7 mouse cellular contexts compared by ENCODE assay signal in the genomic region with DNA sequence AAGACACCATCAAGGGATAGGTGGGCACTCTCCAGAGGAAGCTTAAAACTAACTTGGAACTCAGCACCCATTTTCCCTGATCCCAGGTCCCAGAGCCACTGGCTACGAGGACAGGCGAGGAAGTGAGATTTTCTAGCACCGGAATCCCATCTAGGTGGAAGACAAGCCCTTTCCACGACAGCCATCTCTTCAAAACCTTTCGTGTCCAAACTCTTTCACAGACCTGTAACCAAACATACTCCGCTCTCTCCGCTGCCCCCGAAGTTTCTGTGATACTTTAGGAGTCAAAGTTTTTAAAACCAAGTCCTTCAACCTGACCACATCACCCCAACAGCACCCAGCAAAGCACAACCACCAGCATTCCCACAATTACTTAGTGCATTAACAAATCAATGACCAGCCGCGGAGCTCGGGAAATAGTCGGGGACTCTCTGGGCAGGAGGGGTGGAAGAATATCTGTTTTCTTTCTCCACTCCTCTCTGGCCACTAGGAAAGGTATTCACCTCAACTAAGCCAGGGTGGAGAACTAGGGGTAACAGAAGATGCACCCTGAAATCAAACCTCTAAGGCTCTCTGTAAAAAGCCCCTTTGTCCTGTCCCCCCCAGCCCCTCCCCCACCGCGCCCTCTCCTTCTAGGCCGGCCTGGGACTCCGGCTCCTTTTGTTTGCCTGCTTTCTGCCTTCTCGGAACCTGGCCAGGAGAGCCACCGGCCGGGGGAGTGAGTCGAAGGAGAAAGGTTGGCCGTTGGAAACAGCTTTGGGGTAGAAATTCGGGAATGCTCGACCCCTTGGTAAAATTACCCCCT. TPM values are rescaled to one million over a fixed set of nuclear protein-coding genes. Genes with fewer than 3 reads are reported as not detected.
A peak's percentile ranks its signal among the peaks of the same experiment; 100 is the strongest.
DNase-seq lines count a peak whose midpoint lies in the region; ATAC-seq lines count a peak whose summit lies in the region.

No protein-coding gene starts in this region.

- peak overlapping the region; percentile 76 for H3K4me2 ChIP-seq in lung, embryonic 15.5 days
- peak overlapping the region; percentile 72 for H3K4me2 ChIP-seq in embryonic facial prominence, embryonic 14.5 days (ENCODE audit: low read depth, low read length)
- H3K4me2 ChIP-seq in limb, embryonic 15.5 days = peak overlapping the region; percentile 94
- peak overlapping the region; percentile 70 for H3K4me2 ChIP-seq in stomach, embryonic 16.5 days (ENCODE audit: low read depth, low read length)

- 1% methylated on average over 23 of the region's 23 CpGs for WGBS in lung, embryonic 15.5 days
- WGBS in embryonic facial prominence, embryonic 14.5 days = 1% methylated on average over 23 of the region's 23 CpGs
- 3% methylated on average over 23 of the region's 23 CpGs for WGBS in limb, embryonic 15.5 days
- 3% methylated on average over 23 of the region's 23 CpGs for whole genome bisulfite sequencing in stomach, embryonic 16.5 days

- H3K4me3 ChIP-seq in lung, embryonic 15.5 days = peak overlapping the region; percentile 62
- peak overlapping the region; percentile 45 for H3K4me3 ChIP-seq in embryonic facial prominence, embryonic 14.5 days (ENCODE audit: low read depth, low read length)
- peak overlapping the region; percentile 59 for H3K4me3 ChIP-seq in limb, embryonic 15.5 days
- peak overlapping the region; percentile 59 for H3K4me3 ChIP-seq in stomach, embryonic 16.5 days (replicated peaks; ENCODE audit: low read length)

- H3K27ac ChIP-seq in lung, embryonic 15.5 days = peak overlapping the region; percentile 86
- H3K27ac ChIP-seq in embryonic facial prominence, embryonic 14.5 days (replicated peaks; ENCODE audit: low read depth, low read length) = peak overlapping the region; percentile 28
- no peak overlapping the region for H3K27ac ChIP-seq in limb, embryonic 15.5 days
- H3K27ac ChIP-seq in stomach, embryonic 16.5 days (ENCODE audit: low read length) = peak overlapping the region; percentile 88

- peak overlapping the region; percentile 47 for H3K9ac ChIP-seq in lung, embryonic 15.5 days
- H3K9ac ChIP-seq in embryonic facial prominence, embryonic 14.5 days (ENCODE audit: low read depth, low read length) = peak overlapping the region; percentile 61
- H3K9ac ChIP-seq in limb, embryonic 15.5 days = 0 out of 2 replicates have a peak overlapping the region, but pooled peaks have one; percentile 48
- peak overlapping the region; percentile 75 for H3K9ac ChIP-seq in stomach, embryonic 16.5 days (ENCODE audit: low read length)

- H3K4me1 ChIP-seq in lung, embryonic 15.5 days = peaks cover 48% of the 10 kb centered on the region
- H3K4me1 ChIP-seq in embryonic facial prominence, embryonic 14.5 days (ENCODE audit: control insufficient read depth, insufficient read depth, low read length) = peaks cover 49% of the 10 kb centered on the region
- H3K4me1 ChIP-seq in limb, embryonic 15.5 days = peaks cover 57% of the 10 kb centered on the region
- H3K4me1 ChIP-seq in stomach, embryonic 16.5 days (ENCODE audit: control insufficient read depth, insufficient read depth, low read length) = peaks cover 22% of the 10 kb centered on the region

- ATAC-seq in lung, embryonic 15.5 days (ENCODE audit: borderline replicate concordance, extremely low read depth, low FRiP score, low TSS enrichment) = no peak
- ATAC-seq in embryonic facial prominence, embryonic 14.5 days (ENCODE audit: low read depth) = no peak
- no peak for ATAC-seq in limb, embryonic 15.5 days (ENCODE audit: insufficient number of reproducible peaks, low FRiP score, low TSS enrichment, low read depth)
- no peak for ATAC-seq in stomach, embryonic 16.5 days (ENCODE audit: insufficient read depth, low FRiP score)

- no peaks in the 10 kb centered on the region for H3K27me3 ChIP-seq in lung, embryonic 15.5 days
- no peaks in the 10 kb centered on the region for H3K27me3 ChIP-seq in embryonic facial prominence, embryonic 14.5 days (replicated peaks; ENCODE audit: control insufficient read depth, insufficient read depth, low read length)
- H3K27me3 ChIP-seq in limb, embryonic 15.5 days = no peaks in the 10 kb centered on the region
- H3K27me3 ChIP-seq in stomach, embryonic 16.5 days (ENCODE audit: control insufficient read depth, insufficient read depth, low read length) = no peaks in the 10 kb centered on the region

- no peaks in the 10 kb centered on the region for H3K9me3 ChIP-seq in lung, embryonic 15.5 days
- H3K9me3 ChIP-seq in embryonic facial prominence, embryonic 14.5 days (ENCODE audit: control insufficient read depth, low read length) = no peaks in the 10 kb centered on the region
- no peaks in the 10 kb centered on the region for H3K9me3 ChIP-seq in limb, embryonic 15.5 days
- H3K9me3 ChIP-seq in stomach, embryonic 16.5 days (replicated peaks; ENCODE audit: control insufficient read depth, low read length) = no peaks in the 10 kb centered on the region

- no peaks in the 10 kb centered on the region for H3K36me3 ChIP-seq in lung, embryonic 15.5 days
- H3K36me3 ChIP-seq in embryonic facial prominence, embryonic 14.5 days (ENCODE audit: control insufficient read depth, insufficient read depth, low read length) = no peaks in the 10 kb centered on the region
- no peaks in the 10 kb centered on the region for H3K36me3 ChIP-seq in limb, embryonic 15.5 days
- no peaks in the 10 kb centered on the region for H3K36me3 ChIP-seq in stomach, embryonic 16.5 days (ENCODE audit: control insufficient read depth, insufficient read depth, low read length)

- no peak for DNase-seq in lung, adult 18-20 months
- no peak for DNase-seq in embryonic facial prominence, embryonic 14.5 days (ENCODE audit: low spot score)
- DNase-seq in left cerebral cortex, adult 11 months (ENCODE audit: low spot score) = no peak
- no peak for DNase-seq in left cerebral cortex, adult 9 months (ENCODE audit: low spot score in 2 of 2)

RNA-seq across cellular contexts. Expression of a gene that starts 0.9 kb away (rescaled TPM):
- 15.7 and 16.0 TPM in 2 replicates for polyA plus RNA-seq in lung, embryonic 15.5 days (2015; fragmentation: Nextera tagmentation; extraction: Ambion mirVana)
- polyA plus RNA-seq in embryonic facial prominence, embryonic 14.5 days (2014; fragmentation: Nextera tagmentation; extraction: Ambion mirVana) = 8.0 and 10.8 TPM in 2 replicates
- polyA plus RNA-seq in limb, embryonic 15.5 days (2015; fragmentation: Nextera tagmentation; extraction: Ambion mirVana) = 14.3 and 15.8 TPM in 2 replicates
- polyA plus RNA-seq in stomach, embryonic 16.5 days (2015; fragmentation: Nextera tagmentation; extraction: Ambion mirVana) = 39.8 and 44.1 TPM in 2 replicates

RNA-seq across cellular contexts. Expression of a gene that starts 20.6 kb away (rescaled TPM):
- polyA plus RNA-seq in lung, embryonic 15.5 days (2015; fragmentation: Nextera tagmentation; extraction: Ambion mirVana) = 0.17 and 0.25 TPM in 2 replicates
- polyA plus RNA-seq in embryonic facial prominence, embryonic 14.5 days (2014; fragmentation: Nextera tagmentation; extraction: Ambion mirVana) = not detected in 2 replicates
- 0.40 TPM in 1 of 2 replicates, not detected in the other for polyA plus RNA-seq in limb, embryonic 15.5 days (2015; fragmentation: Nextera tagmentation; extraction: Ambion mirVana)
- polyA plus RNA-seq in stomach, embryonic 16.5 days (2015; fragmentation: Nextera tagmentation; extraction: Ambion mirVana) = 0.95 and 1.3 TPM in 2 replicates

RNA-seq across cellular contexts. Expression of a gene that starts 27.5 kb away (rescaled TPM):
- not detected in 2 replicates for polyA plus RNA-seq in lung, embryonic 15.5 days (2015; fragmentation: Nextera tagmentation; extraction: Ambion mirVana)
- polyA plus RNA-seq in embryonic facial prominence, embryonic 14.5 days (2014; fragmentation: Nextera tagmentation; extraction: Ambion mirVana) = not detected in 2 replicates
- not detected in 2 replicates for polyA plus RNA-seq in limb, embryonic 15.5 days (2015; fragmentation: Nextera tagmentation; extraction: Ambion mirVana)
- polyA plus RNA-seq in stomach, embryonic 16.5 days (2015; fragmentation: Nextera tagmentation; extraction: Ambion mirVana) = not detected in 2 replicates
